Mouse (Mus musculus): ENCODE data around the gene Dnah7b.
A peak's percentile ranks its signal among the peaks of the same experiment; 100 is the strongest.
"Not testable (repeated sequence)": the region's sequence is repeated elsewhere in the genome, so short reads cannot be mapped to it uniquely, and the experiment has no call there.

Dnah7b gene

GRCm38 (mm10) chr1:46066015-46066414 lies at the start of gene Dnah7b:
Gene Dnah7b, plus strand, starts transcription at chr1:46066315.
- DNase-seq, result no peak

GRCm38 (mm10) chr1:46018382-46018977 lies 47.6 kb upstream of the Dnah7b start:
- peak in 1 of 2 experiments; percentile 22 for DNase-seq

GRCm38 (mm10) chr1:46022262-46022661 lies 43.9 kb upstream of the Dnah7b start:
- DNase-seq, result peak in 1 of 2 experiments; percentile 28

- no peak for DNase-seq
Observed at GRCm38 (mm10) chr1:46031993-46032555, 34.0 kb upstream of the Dnah7b start.

- no peak for DNase-seq
Observed at GRCm38 (mm10) chr1:46048188-46048587, 17.9 kb upstream of the Dnah7b start.

- peak; percentile 30 to 40 for DNase-seq
Observed at GRCm38 (mm10) chr1:46066484-46067251, 553 bp downstream of the Dnah7b start.

- DNase-seq, result not testable (repeated sequence)
Observed at GRCm38 (mm10) chr1:46068787-46069186, 2.7 kb downstream of the Dnah7b start.

- no peak for DNase-seq
Observed at GRCm38 (mm10) chr1:46077891-46078290, 11.8 kb downstream of the Dnah7b start.

- DNase-seq, result no peak
Observed at GRCm38 (mm10) chr1:46100484-46100883, 34.4 kb downstream of the Dnah7b start.

- peak in 1 of 2 experiments; percentile 27 for DNase-seq
Observed at GRCm38 (mm10) chr1:46112606-46113005, 46.5 kb downstream of the Dnah7b start.

GRCm38 (mm10) chr1:46117179-46117578 lies 51.1 kb downstream of the Dnah7b start:
- DNase-seq, result not testable (repeated sequence)

- no peak for DNase-seq
Observed at GRCm38 (mm10) chr1:46128058-46128457, 61.9 kb downstream of the Dnah7b start.

- not testable (repeated sequence) for DNase-seq
Observed at GRCm38 (mm10) chr1:46196835-46197234, 130.7 kb downstream of the Dnah7b start.

GRCm38 (mm10) chr1:46201169-46201568 lies 135.1 kb downstream of the Dnah7b start:
- not testable (repeated sequence) for DNase-seq

- DNase-seq, result not testable (repeated sequence)
Observed at GRCm38 (mm10) chr1:46210014-46210588, 144.0 kb downstream of the Dnah7b start.

- DNase-seq, result not testable (repeated sequence)
Observed at GRCm38 (mm10) chr1:46222704-46223103, 156.6 kb downstream of the Dnah7b start.

GRCm38 (mm10) chr1:46226136-46226535 lies 160.0 kb downstream of the Dnah7b start:
- not testable (repeated sequence) for DNase-seq

GRCm38 (mm10) chr1:46268841-46269240 lies 202.7 kb downstream of the Dnah7b start:
- not testable (repeated sequence) for DNase-seq

- no peak for DNase-seq
Observed at GRCm38 (mm10) chr1:46271927-46272326, 205.8 kb downstream of the Dnah7b start.

GRCm38 (mm10) chr1:46278057-46278910 lies 212.2 kb downstream of the Dnah7b start:
- not testable (repeated sequence) for DNase-seq

- DNase-seq, result not testable (repeated sequence)
Observed at GRCm38 (mm10) chr1:46278911-46279565, 212.9 kb downstream of the Dnah7b start.

- not testable (repeated sequence) for DNase-seq
Observed at GRCm38 (mm10) chr1:46294451-46294850, 228.3 kb downstream of the Dnah7b start.
